Mouse (Mus musculus) megakaryocyte progenitor cell, adult 5-6 weeks (primary cell): ENCODE measurements at regions not wholly inside any gene's neighbourhood (a gene's known extent, or its start where the extent isn't known, plus 50 kb on each side); places are given as distances from the start of the nearest gene placed in this dataset.

ENCODE experiments used
- ATAC-seq: replicated peaks from 2 replicates; pipeline ENCODE4 v1.8.0; 2016; ENCODE audit warnings: mild to moderate bottlenecking, moderate TSS enrichment, inconsistent platforms; ENCODE audit not compliant: poor library complexity

GRCm38 (mm10) chr11:82589761-82590160, 174.4 kb downstream of the Cct6b start:
- no peak for ATAC-seq

- no peak for ATAC-seq
Observed at GRCm38 (mm10) chr11:82588744-82589143, 175.4 kb downstream of the Cct6b start.

GRCm38 (mm10) chr11:82579841-82580415, 184.2 kb downstream of the Cct6b start:
- no peak for ATAC-seq

- no peak for ATAC-seq
Observed at GRCm38 (mm10) chr11:82576019-82576418, 187.3 kb downstream of the Tmem132e start.

GRCm38 (mm10) chr11:82573126-82573525, 184.4 kb downstream of the Tmem132e start:
- no peak; the same call in 1 of the 2 replicates for ATAC-seq

DNA sequence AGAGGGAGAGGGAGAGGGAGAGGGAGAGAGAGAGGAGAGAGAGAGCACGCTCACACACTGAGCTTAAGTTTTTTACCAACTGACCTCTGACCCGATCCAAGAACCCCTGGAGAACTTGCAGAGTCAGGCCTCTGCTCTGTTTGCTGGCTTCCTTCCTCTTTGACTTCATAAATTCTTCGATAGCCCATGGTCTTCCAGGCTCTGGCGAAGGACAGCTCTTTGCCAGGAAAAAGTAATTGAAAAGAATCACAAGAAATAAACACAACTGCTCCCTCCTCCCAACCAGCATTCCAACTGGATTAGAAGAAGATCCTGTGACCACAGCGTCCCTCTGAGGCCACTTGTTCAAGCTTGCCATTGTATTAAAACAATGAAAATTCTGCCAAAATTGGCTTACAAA, 182.8 kb downstream of the Tmem132e start:
- ATAC-seq = no peak

GRCm38 (mm10) chr11:82569819-82570218, 181.1 kb downstream of the Tmem132e start:
- ATAC-seq = 0 out of 2 replicates have a peak, but pooled peaks have one; percentile 34

GRCm38 (mm10) chr11:82568219-82568676, 179.5 kb downstream of the Tmem132e start:
- no peak for ATAC-seq

- ATAC-seq = no peak
Observed at GRCm38 (mm10) chr11:82567014-82567685, 178.4 kb downstream of the Tmem132e start.

GRCm38 (mm10) chr11:82566092-82566491, 177.4 kb downstream of the Tmem132e start:
- ATAC-seq = peak; percentile 48

DNA sequence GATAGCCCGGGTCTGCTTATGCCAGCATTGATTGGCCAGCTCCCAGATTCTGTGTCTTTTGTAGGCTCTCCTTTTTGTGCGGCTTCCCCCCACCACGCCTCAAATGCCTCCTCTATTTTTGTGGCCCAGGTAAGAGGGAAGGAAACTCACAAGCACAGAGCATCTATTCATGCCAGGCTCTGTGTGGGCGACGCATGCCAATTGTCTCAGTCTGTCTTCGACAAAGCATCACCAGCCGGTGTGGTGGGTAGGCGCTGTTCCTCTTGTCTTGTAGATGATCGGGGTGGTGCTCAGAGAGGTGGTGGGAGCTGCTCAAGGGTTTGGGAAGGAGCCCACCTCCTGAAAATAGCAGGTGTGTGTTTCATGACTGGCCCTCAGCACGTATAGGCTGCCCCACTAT, 175.5 kb downstream of the Tmem132e start:
- ATAC-seq = no peak

DNA sequence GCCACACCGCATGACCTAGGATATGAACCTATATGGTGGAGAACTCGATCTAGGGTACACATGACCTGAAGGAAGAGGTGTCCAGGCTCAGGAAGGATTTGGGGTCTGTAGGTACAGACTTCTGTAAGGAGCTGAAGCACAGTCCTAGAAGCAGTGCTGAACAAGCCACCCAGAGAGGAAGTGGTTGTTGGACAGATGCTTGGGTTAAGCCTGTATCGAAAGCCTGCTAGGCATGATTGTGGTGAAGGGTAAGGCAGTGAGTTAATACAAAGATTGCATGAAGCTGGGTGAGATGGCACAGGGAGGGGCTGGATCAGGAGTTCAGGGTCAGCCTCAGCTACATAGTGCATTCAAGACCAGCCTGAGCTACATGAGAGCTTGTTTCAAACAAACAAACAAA, 153.3 kb downstream of the Tmem132e start:
- ATAC-seq = peak; percentile 57

- ATAC-seq = no peak
Observed at GRCm38 (mm10) chr11:82541376-82541775, 152.7 kb downstream of the Tmem132e start.

DNA sequence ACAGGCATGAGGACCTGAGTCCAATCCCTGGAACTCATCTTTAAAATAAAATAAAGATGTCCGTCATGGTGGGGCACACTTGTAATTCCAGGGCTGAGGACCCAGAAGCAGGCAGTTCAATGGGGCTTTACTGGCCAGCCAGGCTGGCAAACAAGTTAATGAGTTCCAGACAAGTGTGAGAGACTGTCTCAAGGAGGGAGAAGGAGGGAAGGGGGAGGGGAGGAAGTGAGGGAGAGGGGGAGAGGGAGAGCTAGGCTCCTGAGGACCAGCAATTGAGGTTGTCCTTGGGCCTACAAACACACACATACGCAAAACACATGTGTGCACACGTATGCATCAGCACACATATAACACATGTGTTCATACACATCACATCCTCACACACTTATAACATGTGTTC, 149.2 kb downstream of the Tmem132e start:
- ATAC-seq = no peak

DNA sequence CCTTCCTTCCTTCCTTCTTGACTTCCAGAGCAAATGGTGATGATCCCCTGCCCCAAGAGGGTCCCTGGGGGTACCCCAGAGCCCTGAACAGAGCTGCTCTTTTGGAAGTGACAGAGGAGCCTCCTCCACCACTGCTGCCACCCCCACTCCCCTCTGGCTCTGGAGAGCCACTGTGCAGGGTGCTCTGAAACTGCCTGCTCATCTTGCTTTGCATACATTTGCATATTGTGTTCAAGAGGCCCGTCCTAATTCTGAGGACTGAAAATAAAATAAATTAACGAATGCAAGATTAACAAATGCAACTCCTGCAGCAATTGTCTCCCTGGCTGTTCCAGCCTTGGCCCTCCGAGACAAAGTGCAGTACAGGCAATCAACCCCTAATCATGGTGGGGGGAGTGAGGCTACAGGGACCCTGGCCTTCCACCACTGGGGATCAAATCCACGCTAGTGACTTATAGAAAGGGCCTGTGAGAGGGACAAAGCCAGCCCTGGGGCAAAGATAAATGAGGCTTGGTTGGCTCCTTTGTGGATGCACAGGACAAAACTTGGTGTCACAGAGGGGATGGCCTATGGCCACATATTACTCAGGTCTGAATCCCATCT, 134.6 kb downstream of the Tmem132e start:
- ATAC-seq = no peak

- ATAC-seq = no peak
Observed at GRCm38 (mm10) chr11:82521383-82521782, 132.7 kb downstream of the Tmem132e start.

DNA sequence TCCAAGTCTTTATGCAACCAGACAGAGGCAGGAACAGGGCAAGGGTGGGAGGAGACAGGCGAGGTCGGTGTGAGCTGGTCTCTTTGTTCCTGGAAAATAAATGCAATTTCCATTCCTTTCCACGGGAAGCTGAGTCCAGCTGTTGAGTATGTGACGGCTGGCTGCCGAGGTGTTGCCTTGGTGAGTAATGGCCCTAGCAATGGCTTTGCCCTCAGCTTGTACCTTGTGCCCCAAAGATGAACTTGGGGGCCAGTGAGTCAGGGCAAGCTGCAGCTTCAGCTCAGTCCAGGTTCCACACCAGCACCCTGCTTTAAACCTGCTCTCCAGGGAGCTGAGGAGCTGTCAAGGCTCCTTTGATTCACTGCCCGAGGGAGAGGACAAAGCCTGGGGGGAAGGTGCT, 130.0 kb downstream of the Tmem132e start:
- ATAC-seq = no peak

GRCm38 (mm10) chr11:82514526-82515144, 125.9 kb downstream of the Tmem132e start:
- ATAC-seq = no peak

- no peak for ATAC-seq
Observed at GRCm38 (mm10) chr11:82508564-82508963, 119.9 kb downstream of the Tmem132e start.
